Mouse (Mus musculus) brain, embryonic 14.5 days (tissue): ENCODE measurements at regions not wholly inside any gene's neighbourhood (a gene's known extent, or its start where the extent isn't known, plus 50 kb on each side); places are given as distances from the start of the nearest gene placed in this dataset.

Experiments used
- CTCF ChIP-seq: fragments of 200-500 bp; IDR thresholded peaks from 2 replicates; pipeline ENCODE4 v1.5.1; 2012; ENCODE audit warnings: inconsistent platforms, mild to moderate bottlenecking, moderate library complexity, borderline replicate concordance; ENCODE audit not compliant: insufficient read depth, insufficient read length; ENCODE audit errors: extremely low read depth
- POLR2A ChIP-seq: fragments of 200-500 bp; IDR thresholded peaks from 2 replicates; pipeline ENCODE4 v1.6.1; 2012; ENCODE audit warnings: mild to moderate bottlenecking, inconsistent platforms, borderline replicate concordance; ENCODE audit not compliant: poor library complexity, insufficient read depth, insufficient read length, severe bottlenecking; ENCODE audit errors: extremely low read depth

DNA sequence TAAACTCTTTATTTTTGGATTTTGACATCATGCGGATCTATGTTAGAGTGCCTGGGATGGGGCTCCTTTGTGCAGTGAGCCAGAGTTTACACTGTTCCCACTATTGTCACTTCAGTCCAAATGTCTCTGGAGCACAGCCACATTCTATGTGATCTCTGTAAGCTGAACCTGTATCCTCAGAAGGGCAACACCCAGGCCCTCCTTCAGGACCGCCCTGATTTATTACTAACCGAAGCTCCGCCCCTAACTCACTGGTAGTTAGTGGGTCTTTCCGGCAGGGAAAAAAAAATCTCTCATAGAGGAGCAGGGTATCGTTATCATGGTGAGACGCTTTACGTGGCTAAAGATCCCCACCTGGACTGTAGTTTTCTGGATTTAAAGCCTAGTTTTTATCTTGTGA, 263.6 kb downstream of the Mtx2 start:
- TF ChIP-seq CTCF (no peak), POLR2A (no peak)
